Mouse (Mus musculus) midbrain, embryonic 14.5 days (tissue): ENCODE results near the gene 1110002E22Rik. TPM values are rescaled to one million over a fixed set of nuclear protein-coding genes. Genes with fewer than 3 reads are reported as not detected.

Source experiments
- ATAC-seq: fragments of 200-750 bp; cut with Nextera tagmentation; 2 replicates; pipeline ENCODE4 v1.8.0; 2017; ENCODE audit warnings: moderate number of reproducible peaks, moderate library complexity; ENCODE audit not compliant: low FRiP score, low TSS enrichment
- DNase-seq: peaks from one replicate; pipeline ENCODE4 v3.0.0-alpha.2; 2015
- H3K27ac ChIP-seq: fragments of 300-500 bp; sonication (generic); replicated peaks from 2 replicates; pipeline ENCODE4 v1.5.1; 2014; ENCODE audit warnings: mild to moderate bottlenecking, low read depth, low read length, moderate library complexity
- H3K27me3 ChIP-seq: fragments of 300-500 bp; sonication (generic); 2 replicates; pipeline ENCODE4 v1.6.1; 2014; ENCODE audit warnings: low read length, control low read depth, mixed read lengths; ENCODE audit not compliant: control insufficient read depth, insufficient read depth
- H3K36me3 ChIP-seq: fragments of 300-500 bp; sonication (generic); 2 replicates; pipeline ENCODE4 v1.6.1; 2014; ENCODE audit warnings: low read length, control low read depth; ENCODE audit not compliant: control insufficient read depth, insufficient read depth
- H3K4me1 ChIP-seq: fragments of 300-500 bp; sonication (generic); 2 replicates; pipeline ENCODE4 v1.6.1; 2014; ENCODE audit warnings: mild to moderate bottlenecking, antibody characterized with exemption, low read length, control low read depth; ENCODE audit not compliant: control insufficient read depth, insufficient read depth
- H3K4me2 ChIP-seq: fragments of 300-500 bp; sonication (generic); 2 replicates; pipeline ENCODE4 v1.6.1; 2014; ENCODE audit warnings: mild to moderate bottlenecking, low read length, moderate library complexity
- H3K4me3 ChIP-seq: fragments of 300-500 bp; sonication (generic); replicated peaks from 2 replicates; pipeline ENCODE4 v1.5.1; 2014; ENCODE audit warnings: low read depth, low read length
- H3K9ac ChIP-seq: fragments of 300-500 bp; sonication (generic); replicated peaks from 2 replicates; pipeline ENCODE4 v1.6.1; 2014; ENCODE audit warnings: mild to moderate bottlenecking, low read length, moderate library complexity
- H3K9me3 ChIP-seq: fragments of 300-500 bp; sonication (generic); 2 replicates; pipeline ENCODE4 v1.6.1; 2016; ENCODE audit warnings: low read length, control low read depth, mixed read lengths; ENCODE audit not compliant: control insufficient read depth
- WGBS: fragments of 180-500 bp; shearing (Covaris S2); extraction: QIAGEN DNeasy Blood & Tissue Kit; methylation state at CpG from one replicate; pipeline ENCODE4 v1.1.7; 2014; 5-methylcytosine and 5-hydroxymethylcytosine counted together
- polyA plus RNA-seq: library from polyadenylated mRNA; unstranded; fragments of >200 nt; fragmentation: Nextera tagmentation; extraction: Ambion mirVana; gene quantifications from 2 replicates; pipeline ENCODE4 v1.2.1, GENCODE M21; 2014

1110002E22Rik gene
- polyA plus RNA-seq, 1 experiment from 2014 or later: 0.18 TPM

DNA sequence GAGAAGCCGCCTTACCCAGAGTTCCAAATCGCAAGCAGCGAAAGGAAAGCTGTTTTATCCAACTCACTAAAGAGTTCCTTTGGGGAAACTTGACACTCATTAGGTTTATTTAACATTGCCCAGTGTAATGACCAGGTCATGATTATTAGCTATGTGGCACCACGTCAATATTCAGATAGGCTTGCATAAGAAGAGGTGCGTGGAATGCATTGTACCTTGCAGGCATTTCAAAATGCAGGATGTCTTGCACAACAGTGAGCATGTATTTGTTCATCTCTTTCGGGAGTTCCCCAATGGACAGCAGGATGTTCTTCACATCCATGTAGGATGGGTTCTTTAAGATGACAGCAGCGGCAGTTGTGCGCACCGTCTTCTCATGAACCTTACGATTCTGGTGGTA is 42.0 kb downstream of the 1110002E22Rik start:
- 97% methylated on average over 10 of the region's 10 CpGs for WGBS
- H3K36me3 ChIP-seq: no peaks in the 10 kb centered on the region
- ATAC-seq: no peak
- H3K9ac ChIP-seq: no peak overlapping the region
- no peaks in the 10 kb centered on the region for H3K9me3 ChIP-seq
- no peak overlapping the region for H3K4me3 ChIP-seq
- no peak overlapping the region for H3K4me2 ChIP-seq
- no peaks in the 10 kb centered on the region for H3K4me1 ChIP-seq
- H3K27me3 ChIP-seq: no peaks in the 10 kb centered on the region
- no peak overlapping the region for H3K27ac ChIP-seq
- DNase-seq: no peak

DNA sequence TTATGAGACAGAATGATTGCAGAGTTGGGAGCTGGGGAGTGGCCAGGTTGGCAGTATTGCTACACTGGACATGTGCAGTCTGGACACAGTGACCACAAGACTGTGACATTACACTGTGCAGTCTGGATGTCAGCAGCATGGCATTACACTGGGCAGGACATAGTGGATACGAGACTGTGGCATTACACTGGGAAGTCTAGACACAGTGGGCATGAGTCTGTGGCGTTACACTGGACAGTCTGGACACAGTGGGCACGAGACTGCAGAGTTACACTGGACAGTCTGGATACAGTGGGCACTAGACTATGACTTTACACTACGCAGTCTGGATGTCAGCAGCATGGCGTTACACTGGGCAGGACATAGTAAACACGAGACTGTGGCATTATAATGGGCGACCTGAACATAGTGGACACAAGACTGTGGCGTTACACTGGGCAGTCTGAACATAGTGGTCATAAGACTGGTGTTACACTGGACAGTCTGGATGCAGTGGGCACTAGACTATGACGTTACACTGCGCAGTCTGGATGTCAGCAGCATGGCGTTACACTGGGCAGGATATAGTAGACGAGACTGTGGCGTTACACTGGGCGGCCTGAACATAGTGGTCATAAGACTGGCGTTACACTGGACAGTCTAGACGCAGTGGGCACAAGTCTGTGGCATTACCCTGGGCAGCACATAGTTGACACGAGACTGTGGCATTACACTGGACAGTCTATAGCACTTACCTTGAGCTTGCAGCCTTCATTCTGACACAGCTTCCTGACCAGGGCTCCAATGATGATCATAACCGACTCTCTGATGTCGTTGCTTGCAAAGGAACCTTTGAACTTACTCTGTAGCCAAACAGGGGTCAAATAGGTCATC is 46.3 kb downstream of the 1110002E22Rik start:
- Histone ChIP-seq H3K9me3 (no peaks in the 10 kb centered on the region), H3K27me3 (no peaks in the 10 kb centered on the region), H3K36me3 (no peaks in the 10 kb centered on the region), H3K27ac (no peak overlapping the region), H3K4me2 (no peak overlapping the region), H3K4me1 (no peaks in the 10 kb centered on the region), H3K4me3 (no peak overlapping the region), H3K9ac (no peak overlapping the region)
- DNase-seq (no peak), ATAC-seq (no peak)
- WGBS: 92% methylated on average over 19 of the region's 19 CpGs

DNA sequence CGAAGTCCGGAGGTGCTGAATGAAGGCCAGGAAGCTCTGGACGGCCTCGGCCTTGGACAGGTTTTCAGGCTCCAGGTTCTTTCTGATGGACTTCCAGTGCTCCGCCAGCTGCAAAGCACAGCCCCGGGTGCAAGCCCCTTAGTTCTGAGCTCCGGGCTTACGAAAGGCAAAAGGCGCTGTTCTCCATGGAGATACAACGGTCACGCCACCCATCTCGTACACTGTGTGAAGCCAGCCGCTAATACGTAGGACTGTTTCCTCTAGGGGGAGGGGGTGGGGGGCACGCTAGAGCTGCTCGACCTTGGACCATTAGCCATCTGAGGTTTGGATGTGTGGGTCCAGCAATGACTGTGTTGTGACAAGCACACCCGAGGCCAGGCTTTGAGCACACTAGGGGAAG is 49.3 kb downstream of the 1110002E22Rik start:
- H3K4me3 ChIP-seq: no peak overlapping the region
- no peak for DNase-seq
- no peaks in the 10 kb centered on the region for H3K36me3 ChIP-seq
- no peaks in the 10 kb centered on the region for H3K9me3 ChIP-seq
- no peak overlapping the region for H3K9ac ChIP-seq
- H3K4me2 ChIP-seq: no peak overlapping the region
- no peaks in the 10 kb centered on the region for H3K4me1 ChIP-seq
- ATAC-seq: no peak
- no peak overlapping the region for H3K27ac ChIP-seq
- WGBS: 87% methylated on average over 17 of the region's 17 CpGs
- H3K27me3 ChIP-seq: no peaks in the 10 kb centered on the region

DNA sequence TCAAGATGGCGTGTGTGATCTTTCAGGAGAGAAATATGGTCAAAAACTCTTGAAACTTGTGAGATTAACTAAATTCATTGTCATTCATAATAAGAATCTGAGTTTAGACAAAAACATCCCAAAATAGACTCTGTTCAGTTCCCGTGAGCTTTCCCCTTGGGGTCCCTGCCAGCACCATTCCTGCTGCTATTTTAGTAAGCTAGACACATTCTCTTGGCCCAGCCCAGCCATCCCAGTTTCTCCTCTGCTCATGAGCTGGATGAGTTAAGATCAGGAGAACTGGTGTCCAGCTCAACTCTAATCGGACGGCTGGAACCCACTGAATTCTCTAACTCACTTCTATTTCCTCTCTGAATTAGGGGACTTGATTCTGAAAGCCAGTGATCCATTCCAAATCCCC is 52.0 kb downstream of the 1110002E22Rik start:
- no peak overlapping the region for H3K4me2 ChIP-seq
- H3K27me3 ChIP-seq: no peaks in the 10 kb centered on the region
- ATAC-seq (no peak), DNase-seq (no peak)
- H3K9ac ChIP-seq: no peak overlapping the region
- no peaks in the 10 kb centered on the region for H3K36me3 ChIP-seq
- no peaks in the 10 kb centered on the region for H3K4me1 ChIP-seq
- no peaks in the 10 kb centered on the region for H3K9me3 ChIP-seq
- no peak overlapping the region for H3K4me3 ChIP-seq
- 89% methylated on average over 4 of the region's 4 CpGs for WGBS
- no peak overlapping the region for H3K27ac ChIP-seq

DNA sequence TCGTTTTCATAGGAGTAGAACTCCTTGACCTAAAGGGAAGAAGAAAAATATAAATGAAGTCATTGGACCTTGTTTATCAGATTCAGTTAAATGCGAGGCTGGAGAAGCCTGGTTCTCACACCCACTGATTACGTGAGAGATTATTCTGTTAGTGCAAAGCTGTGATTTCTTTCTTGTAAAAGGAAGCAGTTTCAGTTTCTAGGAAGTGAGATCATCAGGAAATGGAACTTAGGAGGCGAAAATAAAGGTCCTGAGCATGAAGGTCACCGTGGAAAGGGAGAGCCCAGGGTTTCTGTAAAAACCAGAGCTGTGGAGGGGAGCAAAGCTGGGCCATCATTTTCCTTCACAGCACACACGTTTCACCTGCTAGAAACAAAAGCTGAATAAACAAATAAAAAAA is 53.5 kb downstream of the 1110002E22Rik start:
- H3K27ac ChIP-seq: no peak overlapping the region

GRCm38 (mm10) chr3:138118831-138119230 is 54.0 kb downstream of the 1110002E22Rik start:
- Histone ChIP-seq H3K4me2 (no peak overlapping the region), H3K36me3 (no peaks in the 10 kb centered on the region), H3K9me3 (no peaks in the 10 kb centered on the region), H3K9ac (no peak overlapping the region), H3K4me1 (no peaks in the 10 kb centered on the region), H3K4me3 (no peak overlapping the region), H3K27me3 (no peaks in the 10 kb centered on the region), H3K27ac (no peak overlapping the region)
- ATAC-seq (no peak), DNase-seq (no peak)
- WGBS: 79% methylated on average over 14 of the region's 14 CpGs

More for the DNA sequence above, 53.5 kb downstream of the 1110002E22Rik start:
- no peak overlapping the region for H3K4me2 ChIP-seq
- no peaks in the 10 kb centered on the region for H3K4me1 ChIP-seq
- 83% methylated on average over 6 of the region's 6 CpGs for WGBS
- no peaks in the 10 kb centered on the region for H3K27me3 ChIP-seq
- no peaks in the 10 kb centered on the region for H3K9me3 ChIP-seq
- no peak overlapping the region for H3K9ac ChIP-seq
- H3K4me3 ChIP-seq: no peak overlapping the region
- DNase-seq (no peak), ATAC-seq (no peak)
- no peaks in the 10 kb centered on the region for H3K36me3 ChIP-seq

- 93% methylated on average over 16 of the region's 16 CpGs for WGBS
- no peaks in the 10 kb centered on the region for H3K27me3 ChIP-seq
These were observed 54.7 kb downstream of the 1110002E22Rik start for GRCm38 (mm10) chr3:138119444-138120105.

GRCm38 (mm10) chr3:138121461-138121860 is 56.6 kb downstream of the 1110002E22Rik start:
- no peaks in the 10 kb centered on the region for H3K9me3 ChIP-seq
- 90% methylated on average over 2 of the region's 2 CpGs for WGBS
- H3K4me1 ChIP-seq: no peaks in the 10 kb centered on the region
- no peaks in the 10 kb centered on the region for H3K27me3 ChIP-seq
- H3K9ac ChIP-seq: no peak overlapping the region
- ATAC-seq: no peak
- H3K27ac ChIP-seq: no peak overlapping the region
- H3K4me2 ChIP-seq: no peak overlapping the region
- H3K36me3 ChIP-seq: no peaks in the 10 kb centered on the region
- no peak for DNase-seq
- H3K4me3 ChIP-seq: no peak overlapping the region

More at GRCm38 (mm10) chr3:138119444-138120105, 54.7 kb downstream of the 1110002E22Rik start:
- no peak overlapping the region for H3K27ac ChIP-seq
- H3K9ac ChIP-seq: no peak overlapping the region
- no peaks in the 10 kb centered on the region for H3K4me1 ChIP-seq
- no peak for ATAC-seq
- no peaks in the 10 kb centered on the region for H3K9me3 ChIP-seq
- DNase-seq: no peak
- no peak overlapping the region for H3K4me2 ChIP-seq
- no peak overlapping the region for H3K4me3 ChIP-seq
- no peaks in the 10 kb centered on the region for H3K36me3 ChIP-seq

DNA sequence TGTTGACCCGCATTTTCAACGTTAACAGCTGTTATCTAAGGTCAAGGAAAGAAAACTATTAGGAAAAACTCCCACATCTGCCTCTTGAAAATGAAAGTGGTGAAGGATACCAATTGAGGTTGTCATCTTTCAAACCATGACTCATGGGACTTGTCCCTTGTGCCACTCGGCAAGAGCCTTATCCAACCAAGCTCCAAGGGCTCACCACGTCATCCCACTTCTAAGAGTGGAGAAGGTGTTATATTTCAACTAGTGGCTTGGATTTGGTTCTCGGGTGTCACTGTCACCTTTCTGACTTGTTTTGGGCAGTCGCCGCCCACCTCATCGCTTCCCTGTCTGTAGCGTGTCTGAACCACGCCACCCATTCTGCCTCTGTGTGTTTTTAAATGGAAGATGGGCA is 59.0 kb downstream of the 1110002E22Rik start:
- no peaks in the 10 kb centered on the region for H3K4me1 ChIP-seq
- H3K4me2 ChIP-seq: no peak overlapping the region
- H3K27me3 ChIP-seq: no peaks in the 10 kb centered on the region
- H3K9ac ChIP-seq: no peak overlapping the region
- H3K9me3 ChIP-seq: no peaks in the 10 kb centered on the region
- no peak overlapping the region for H3K4me3 ChIP-seq
- H3K27ac ChIP-seq: no peak overlapping the region
- WGBS: 91% methylated on average over 10 of the region's 10 CpGs
- H3K36me3 ChIP-seq: no peaks in the 10 kb centered on the region
- DNase-seq (no peak), ATAC-seq (no peak)
